In genomic region chr17:72925804-72926617, GRCm38 (mm10) we compare ENCODE assay signal across 8 mouse cellular contexts. TPM values are rescaled to one million over a fixed set of nuclear protein-coding genes. Genes with fewer than 3 reads are reported as not detected.
A peak's percentile ranks its signal among the peaks of the same experiment; 100 is the strongest.
DNase-seq lines count a peak whose midpoint lies in the region; ATAC-seq lines count a peak whose summit lies in the region.

No protein-coding gene starts in this region.

- no peak overlapping the region for H3K4me3 ChIP-seq in embryonic facial prominence, embryonic 14.5 days (ENCODE audit: low read depth, low read length)
- H3K4me3 ChIP-seq in heart, embryonic 14.5 days (ENCODE audit: control insufficient read depth in 1 of 2, insufficient read depth in 1 of 2, low read depth in 1 of 2, low read length in 2 of 2): peak overlapping the region; percentile 4 to 96; a peak in 2 of 4 replicates
- H3K4me3 ChIP-seq in lung, embryonic 15.5 days: no peak overlapping the region

- H3K36me3 ChIP-seq in embryonic facial prominence, embryonic 14.5 days (ENCODE audit: control insufficient read depth, insufficient read depth, low read length): peaks cover 64% of the 10 kb centered on the region
- peaks cover 96% of the 10 kb centered on the region for H3K36me3 ChIP-seq in heart, embryonic 14.5 days (ENCODE audit: control insufficient read depth, insufficient read depth, low read length)
- H3K36me3 ChIP-seq in lung, embryonic 15.5 days: peaks cover 32% of the 10 kb centered on the region

- peak overlapping the region; percentile 22; the same call in 1 of the 2 replicates for H3K27ac ChIP-seq in embryonic facial prominence, embryonic 14.5 days (replicated peaks; ENCODE audit: low read depth, low read length)
- peak overlapping the region; percentile 63 to 97 for H3K27ac ChIP-seq in heart, embryonic 14.5 days (replicated peaks in 1 of 2; ENCODE audit: control insufficient read depth in 1 of 2, insufficient read depth in 1 of 2, low read depth in 2 of 2, low read length in 2 of 2)
- 0 out of 2 replicates have a peak overlapping the region, but pooled peaks have one; percentile 13 for H3K27ac ChIP-seq in lung, embryonic 15.5 days

- H3K4me2 ChIP-seq in embryonic facial prominence, embryonic 14.5 days (ENCODE audit: low read depth, low read length): no peak overlapping the region
- H3K4me2 ChIP-seq in heart, embryonic 14.5 days (ENCODE audit: low read length): peak overlapping the region; percentile 94
- H3K4me2 ChIP-seq in lung, embryonic 15.5 days: no peak overlapping the region

- peak; percentile 90 for ATAC-seq in embryonic facial prominence, embryonic 14.5 days (ENCODE audit: low read depth)
- peak; percentile 41; the same call in 1 of the 2 replicates for ATAC-seq in heart, embryonic 14.5 days (ENCODE audit: insufficient number of reproducible peaks, insufficient read depth, low FRiP score, low read depth)
- ATAC-seq in lung, embryonic 15.5 days (ENCODE audit: borderline replicate concordance, extremely low read depth, low FRiP score, low TSS enrichment): 0 out of 2 replicates have a peak, but pooled peaks have one; percentile 32

- DNase-seq in adrenal gland, adult (ENCODE audit: inconsistent age in 2 of 2, low spot score in 1 of 2): peak; percentile 63 to 85
- DNase-seq in adrenal gland, postnatal 4 days (ENCODE audit: low spot score in 2 of 2): no peak
- DNase-seq in embryonic facial prominence, embryonic 14.5 days (ENCODE audit: low spot score): peak; percentile 82
- peak; percentile 73 for DNase-seq in kidney, postnatal 14 days
- peak; percentile 61 for DNase-seq in right cerebral cortex, postnatal 25 days
- DNase-seq in ovary, postnatal 14 days (ENCODE audit: low spot score): no peak

- H3K9ac ChIP-seq in embryonic facial prominence, embryonic 14.5 days (ENCODE audit: low read depth, low read length): no peak overlapping the region
- peak overlapping the region; percentile 100 for H3K9ac ChIP-seq in heart, embryonic 14.5 days (ENCODE audit: low read length)
- H3K9ac ChIP-seq in lung, embryonic 15.5 days: no peak overlapping the region

- H3K9me3 ChIP-seq in embryonic facial prominence, embryonic 14.5 days (ENCODE audit: control insufficient read depth, low read length): no peaks in the 10 kb centered on the region
- H3K9me3 ChIP-seq in heart, embryonic 14.5 days (ENCODE audit: control insufficient read depth, low read length): no peaks in the 10 kb centered on the region
- no peaks in the 10 kb centered on the region for H3K9me3 ChIP-seq in lung, embryonic 15.5 days

- H3K4me1 ChIP-seq in embryonic facial prominence, embryonic 14.5 days (ENCODE audit: control insufficient read depth, insufficient read depth, low read length): peaks cover 14% of the 10 kb centered on the region
- H3K4me1 ChIP-seq in heart, embryonic 14.5 days (ENCODE audit: control insufficient read depth in 2 of 2, insufficient read depth in 2 of 2, low read length in 2 of 2): peaks cover 33 to 72% of the 10 kb centered on the region in 2 experiments
- peaks cover 42% of the 10 kb centered on the region for H3K4me1 ChIP-seq in lung, embryonic 15.5 days

- WGBS in embryonic facial prominence, embryonic 14.5 days: 39% methylated on average over 12 of the region's 12 CpGs
- WGBS in heart, embryonic 14.5 days: 38% methylated on average over 12 of the region's 12 CpGs
- 58% methylated on average over 12 of the region's 12 CpGs for WGBS in lung, embryonic 15.5 days

- H3K27me3 ChIP-seq in embryonic facial prominence, embryonic 14.5 days (replicated peaks; ENCODE audit: control insufficient read depth, insufficient read depth, low read length): no peaks in the 10 kb centered on the region
- H3K27me3 ChIP-seq in heart, embryonic 14.5 days (ENCODE audit: control insufficient read depth, insufficient read depth, low read length): no peaks in the 10 kb centered on the region
- H3K27me3 ChIP-seq in lung, embryonic 15.5 days: no peaks in the 10 kb centered on the region

RNA-seq across cellular contexts. Expression of gene Lbh, which starts 7.9 kb away (rescaled TPM):
- total RNA-seq in adrenal gland, postnatal 4 days (2021): 10 to 100 TPM; 69.9 to 88.9 TPM
- polyA plus RNA-seq in embryonic facial prominence, embryonic 14.5 days (2014; fragmentation: Nextera tagmentation; extraction: Ambion mirVana): 3.2 and 3.5 TPM in 2 replicates
- polyA plus RNA-seq in heart, embryonic 14.5 days (2014; fragmentation: Nextera tagmentation; extraction: Ambion mirVana): 28.8 and 36.2 TPM in 2 replicates
- 8.1 and 9.0 TPM in 2 replicates for polyA plus RNA-seq in lung, embryonic 15.5 days (2015; fragmentation: Nextera tagmentation; extraction: Ambion mirVana)

Comparison
In these comparisons a context has a peak if more than half of its experiments do, and no peak if none do; other contexts are left out.
1. DNase-seq: peak in adrenal gland, adult (2 of 2), embryonic facial prominence, embryonic 14.5 days (single experiment), kidney, postnatal 14 days (single experiment) and right cerebral cortex, postnatal 25 days (single experiment); none in adrenal gland, postnatal 4 days (0 of 2) and ovary, postnatal 14 days (single experiment).
2. ATAC-seq: peak in every context shown above with its lines; median percentile 90 in embryonic facial prominence, embryonic 14.5 days; 41 in heart, embryonic 14.5 days; 32 in lung, embryonic 15.5 days.
3. H3K27ac ChIP-seq: peak in every context shown above with its lines; median percentile 80 in heart, embryonic 14.5 days; 22 in embryonic facial prominence, embryonic 14.5 days; 13 in lung, embryonic 15.5 days.
4. H3K4me3 ChIP-seq: peak in heart, embryonic 14.5 days (2 of 2); none in embryonic facial prominence, embryonic 14.5 days (single experiment) and lung, embryonic 15.5 days (single experiment).